Mouse (Mus musculus): Measurements from ENCODE around the gene Olfr536. TPM values are rescaled to one million over a fixed set of nuclear protein-coding genes. Genes with fewer than 3 reads are reported as not detected.

Olfr536 gene
- not detected in 2 replicates for polyA plus RNA-seq (2012; rRNA removed; ENCODE audit: low replicate concordance)

DNA sequence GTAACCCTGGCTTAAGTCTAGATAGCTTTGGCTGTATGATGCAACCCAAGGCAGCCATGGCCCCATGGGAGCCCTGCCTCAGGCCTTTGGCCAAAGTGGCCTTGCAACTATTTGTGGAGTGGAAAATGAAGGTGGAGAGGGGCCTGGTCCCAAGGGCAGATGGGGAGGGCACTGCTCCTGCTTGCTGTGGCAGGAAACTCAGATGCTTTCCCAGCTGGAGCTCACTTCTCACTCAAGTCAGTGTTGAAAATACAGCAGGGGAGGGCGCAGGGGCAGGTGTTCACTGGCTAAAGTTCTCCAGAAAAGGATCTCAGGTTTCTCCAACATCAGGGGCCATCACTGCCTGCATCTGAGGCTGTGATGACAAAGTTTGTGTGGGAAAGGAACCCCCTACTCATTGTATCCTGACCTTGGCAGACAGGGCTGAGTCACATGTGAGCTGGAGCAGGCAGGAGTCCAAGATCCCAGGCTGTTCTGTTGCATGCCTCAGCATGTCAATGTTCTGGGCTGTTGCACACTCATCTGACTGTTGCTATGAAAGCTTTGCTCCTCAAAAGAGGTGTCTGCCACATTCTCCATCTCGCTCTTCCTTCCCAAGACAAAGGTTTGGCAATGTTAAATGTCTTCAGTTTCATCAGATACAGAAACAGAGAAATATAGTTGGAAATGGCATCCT, at the start of gene Olfr536:
TSS of gene Olfr536 (minus strand) at position 51 of the 676 bp plus-strand sequence.

DNA sequence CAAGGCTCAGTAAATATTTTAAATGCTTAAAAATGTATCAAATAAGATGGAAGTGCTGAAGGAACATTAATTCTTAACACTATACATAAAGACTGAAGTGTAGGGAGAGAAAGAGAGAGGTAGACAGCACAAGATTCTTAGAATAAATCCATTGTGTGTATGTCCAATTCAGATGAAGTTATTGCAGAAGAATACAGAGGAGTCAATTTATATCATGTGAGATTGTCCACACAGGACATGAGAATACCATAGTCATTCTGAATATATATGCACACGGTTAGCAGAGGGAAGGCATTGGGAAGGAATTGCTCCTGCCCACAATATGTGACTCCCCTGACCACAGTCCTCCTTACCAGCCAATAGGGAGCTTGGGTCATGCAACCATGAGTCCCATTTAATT, 23.3 kb downstream of the Olfr536 start, which contains the start of gene Olfr535:
TSS of gene Olfr535 (plus strand) at position 301 of the 400 bp plus-strand sequence.

GRCm38 (mm10) chr7:140463070-140463469, 44.1 kb downstream of the Olfr536 start, which contains the start of gene Olfr533:
Gene Olfr533 (plus strand): TSS chr7:140463370.

Other genes starting within 250 kb of the Olfr536 start
- gene Olfr525, start 186.5 kb downstream of the Olfr536 start, polyA plus RNA-seq (2012; rRNA removed; ENCODE audit: low replicate concordance), result not detected in 2 replicates
- gene Olfr527, start 173.4 kb downstream of the Olfr536 start, polyA plus RNA-seq (2012; rRNA removed; ENCODE audit: low replicate concordance), result not detected in 2 replicates
- 0.41 and 0.62 TPM in 2 replicates for gene Olfr60, start 145.7 kb downstream of the Olfr536 start, polyA plus RNA-seq (2012; rRNA removed; ENCODE audit: low replicate concordance)
- 0.13 TPM in 1 of 2 replicates, not detected in the other for gene Olfr530, start 131.1 kb downstream of the Olfr536 start, polyA plus RNA-seq (2012; rRNA removed; ENCODE audit: low replicate concordance)
- gene Olfr531, start 104.5 kb downstream of the Olfr536 start, polyA plus RNA-seq (2012; rRNA removed; ENCODE audit: low replicate concordance), result not detected in 2 replicates
- gene Olfr532, start 85.8 kb downstream of the Olfr536 start, polyA plus RNA-seq (2012; rRNA removed; ENCODE audit: low replicate concordance), result not detected in 2 replicates
- not detected in 2 replicates for gene Olfr533, start 44.0 kb downstream of the Olfr536 start, polyA plus RNA-seq (2012; rRNA removed; ENCODE audit: low replicate concordance)
- gene Olfr535, start 23.2 kb downstream of the Olfr536 start, polyA plus RNA-seq (2012; rRNA removed; ENCODE audit: low replicate concordance), result not detected in 2 replicates
- not detected in 2 replicates for gene Olfr538, start 60.5 kb upstream of the Olfr536 start, polyA plus RNA-seq (2012; rRNA removed; ENCODE audit: low replicate concordance)
- not detected in 2 replicates for gene Olfr46, start 93.9 kb upstream of the Olfr536 start, polyA plus RNA-seq (2012; rRNA removed; ENCODE audit: low replicate concordance)
- gene Olfr61, start 121.6 kb upstream of the Olfr536 start, polyA plus RNA-seq (2012; rRNA removed; ENCODE audit: low replicate concordance), result not detected in 2 replicates
- gene Olfr53, start 139.1 kb upstream of the Olfr536 start, polyA plus RNA-seq (2012; rRNA removed; ENCODE audit: low replicate concordance), result not detected in 2 replicates
- gene Olfr539, start 152.5 kb upstream of the Olfr536 start, polyA plus RNA-seq (2012; rRNA removed; ENCODE audit: low replicate concordance), result not detected in 2 replicates
- gene Olfr45, start 174.6 kb upstream of the Olfr536 start, polyA plus RNA-seq (2012; rRNA removed; ENCODE audit: low replicate concordance), result not detected in 2 replicates
- not detected in 2 replicates for gene Olfr541, start 189.9 kb upstream of the Olfr536 start, polyA plus RNA-seq (2012; rRNA removed; ENCODE audit: low replicate concordance)